Mouse (Mus musculus): ENCODE data around the gene Smarca2.
A peak's percentile ranks its signal among the peaks of the same experiment; 100 is the strongest.
"Not testable (repeated sequence)": the region's sequence is repeated elsewhere in the genome, so short reads cannot be mapped to it uniquely, and the experiment has no call there.

Gene Smarca2

DNA sequence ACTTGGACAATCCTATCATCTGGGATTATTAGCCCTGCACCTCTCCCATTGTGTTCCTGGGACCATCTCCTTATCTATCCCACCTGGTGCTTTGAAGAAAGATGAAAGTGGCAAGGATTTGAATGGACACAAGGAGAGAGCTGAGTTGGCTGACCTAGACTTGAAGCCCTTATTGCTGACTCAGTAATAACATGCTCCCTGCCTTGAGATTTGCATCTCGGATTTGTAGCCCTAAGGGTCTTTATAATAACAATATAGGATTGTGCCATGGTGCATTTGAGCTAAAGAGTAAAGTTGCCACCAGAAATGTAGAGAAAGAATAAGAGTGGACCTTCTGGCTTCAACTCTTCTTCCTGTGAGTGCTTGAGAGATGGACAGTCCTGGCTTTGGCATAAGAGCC, 11.4 kb downstream of the Smarca2 start:
- no peak for DNase-seq (ENCODE audit: low spot score in 2 of 2)

DNA sequence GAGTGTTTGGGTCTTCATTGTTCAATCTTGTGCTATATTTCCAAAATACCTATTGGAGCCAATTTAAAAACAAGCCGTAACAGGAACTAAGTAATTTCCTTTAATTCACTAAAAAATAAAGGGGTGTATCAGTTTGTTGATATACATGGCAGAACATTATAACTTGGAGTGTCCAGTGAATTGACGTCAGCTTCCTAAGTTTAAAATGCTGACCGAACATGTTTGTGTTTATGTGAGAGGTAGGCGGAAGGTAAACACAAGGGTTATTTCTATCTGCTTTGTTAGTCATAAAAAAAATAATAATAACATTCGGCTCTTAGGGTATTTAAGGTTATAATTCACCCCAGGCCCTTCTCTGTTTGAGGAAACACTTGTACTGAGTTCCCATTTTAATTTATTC, 12.4 kb downstream of the Smarca2 start:
- no peak for DNase-seq (ENCODE audit: low spot score in 2 of 2)

DNA sequence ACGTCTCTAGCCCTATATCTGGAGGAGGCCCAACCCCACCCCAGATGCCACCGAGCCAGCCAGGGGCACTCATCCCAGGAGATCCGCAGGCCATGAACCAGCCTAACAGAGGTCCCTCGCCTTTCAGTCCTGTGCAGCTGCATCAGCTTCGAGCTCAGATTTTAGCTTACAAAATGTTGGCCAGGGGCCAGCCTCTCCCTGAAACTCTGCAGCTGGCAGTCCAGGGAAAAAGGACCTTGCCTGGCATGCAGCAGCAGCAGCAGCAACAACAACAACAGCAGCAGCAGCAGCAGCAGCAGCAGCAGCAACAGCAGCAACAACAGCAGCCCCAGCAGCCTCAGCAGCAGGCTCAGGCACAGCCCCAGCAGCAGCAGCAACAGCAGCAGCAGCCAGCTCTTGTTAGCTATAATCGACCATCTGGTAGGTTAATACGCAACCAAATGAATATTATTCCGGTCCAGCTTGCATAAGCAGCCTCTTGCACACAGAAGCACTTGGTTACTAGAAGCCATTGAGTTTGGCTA, 25.9 kb downstream of the Smarca2 start:
- DNase-seq (ENCODE audit: low spot score in 2 of 2): no peak

DNA sequence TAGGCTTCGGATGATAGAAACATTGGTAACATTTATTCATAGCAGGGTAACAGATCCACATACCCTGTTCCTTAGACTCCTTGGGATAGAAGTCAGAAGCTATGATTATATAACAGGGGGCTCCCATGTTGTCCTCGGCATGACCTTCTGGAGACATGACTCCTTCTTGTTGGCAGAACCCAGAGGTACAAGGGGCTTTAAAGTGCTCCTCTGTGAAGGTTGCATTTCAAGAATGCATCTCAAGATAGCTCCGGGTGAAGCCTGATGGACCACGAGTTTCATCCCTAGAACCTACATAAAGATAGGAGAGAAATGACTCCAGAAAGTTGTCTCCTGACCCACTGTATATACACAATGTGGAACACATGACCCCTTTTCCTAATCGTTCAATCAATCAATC, 27.4 kb downstream of the Smarca2 start:
- no peak for DNase-seq (ENCODE audit: low spot score in 2 of 2)

DNA sequence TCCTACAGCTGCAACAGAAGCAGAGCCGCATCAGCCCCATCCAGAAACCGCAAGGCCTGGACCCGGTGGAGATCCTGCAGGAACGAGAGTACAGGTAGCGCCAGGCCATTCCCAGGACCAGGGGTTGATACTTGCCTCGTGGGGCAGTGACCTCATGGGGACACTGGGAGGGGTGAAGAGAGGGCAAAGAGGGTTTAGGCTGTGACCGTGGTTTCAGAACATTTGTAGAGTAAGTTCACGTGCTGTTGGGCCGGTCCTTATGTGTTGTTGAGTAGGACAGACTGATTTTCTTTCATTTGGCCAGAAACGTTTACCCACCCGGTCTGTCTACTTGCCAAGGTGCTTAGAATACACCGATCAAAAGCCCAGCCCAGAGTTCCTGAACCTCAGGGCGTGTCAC, 35.7 kb downstream of the Smarca2 start:
- DNase-seq (ENCODE audit: low spot score in 2 of 2): no peak

DNA sequence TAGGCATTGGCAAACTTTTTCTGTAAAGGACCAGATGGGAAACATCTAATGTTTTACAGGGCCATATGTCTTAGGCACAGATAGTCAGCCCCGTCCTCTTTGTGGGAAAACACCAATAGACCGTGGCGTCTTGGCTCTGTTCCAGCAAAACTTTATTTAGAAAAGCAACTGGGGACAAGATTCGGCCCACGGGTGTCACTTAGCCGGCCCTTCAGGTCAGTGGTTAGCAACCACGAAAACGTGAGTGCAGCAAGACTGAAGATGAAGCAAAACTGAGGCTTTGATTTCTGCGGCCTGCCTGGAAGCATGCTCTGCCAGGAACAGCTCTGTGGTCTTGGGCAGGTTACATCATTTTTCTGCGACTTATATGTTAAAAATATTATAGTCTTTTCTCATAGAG, 36.4 kb downstream of the Smarca2 start:
- no peak for DNase-seq (ENCODE audit: low spot score in 2 of 2)

DNA sequence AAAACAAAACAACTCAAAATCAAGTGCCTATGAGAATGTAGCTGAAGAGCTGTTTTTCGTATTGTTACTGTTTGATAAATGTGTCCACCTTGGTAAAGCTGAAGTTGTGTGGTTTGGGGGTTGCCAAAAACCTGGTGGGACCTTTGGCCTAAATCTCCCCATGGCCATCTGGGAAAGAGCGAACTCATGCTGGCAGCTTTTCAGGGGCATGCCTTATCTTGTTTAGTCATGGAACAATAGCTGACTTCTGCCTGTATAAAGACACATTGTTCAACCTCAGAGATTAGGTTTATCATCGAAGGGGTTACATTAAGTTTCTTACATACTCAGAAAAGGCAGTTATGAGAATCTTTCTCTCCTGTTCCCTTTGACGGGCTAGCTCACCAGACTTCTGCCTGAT, 38.2 kb downstream of the Smarca2 start:
- no peak for DNase-seq (ENCODE audit: low spot score in 2 of 2)

DNA sequence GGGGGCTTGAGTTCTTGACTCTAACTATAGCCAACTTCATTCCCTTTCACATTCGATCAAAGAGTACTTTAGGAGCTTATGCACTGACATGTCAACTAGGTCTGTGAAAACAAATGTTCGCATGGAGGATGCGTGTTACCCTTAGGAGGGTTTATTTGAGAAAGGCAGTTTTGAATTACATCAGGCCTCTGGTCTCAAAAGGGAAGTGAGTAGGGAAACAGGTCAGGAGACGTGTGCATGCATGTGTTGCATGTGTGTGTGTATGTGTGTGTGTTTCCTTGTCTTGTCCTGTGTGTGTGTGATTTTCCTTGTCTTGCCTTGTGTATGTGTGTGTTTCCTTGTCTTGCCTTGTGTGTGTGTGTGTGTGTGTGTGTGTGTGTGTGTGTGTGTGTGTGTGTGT, 39.1 kb downstream of the Smarca2 start:
- peak in 1 of 2 experiments; percentile 10 for DNase-seq (ENCODE audit: low spot score in 2 of 2)

DNA sequence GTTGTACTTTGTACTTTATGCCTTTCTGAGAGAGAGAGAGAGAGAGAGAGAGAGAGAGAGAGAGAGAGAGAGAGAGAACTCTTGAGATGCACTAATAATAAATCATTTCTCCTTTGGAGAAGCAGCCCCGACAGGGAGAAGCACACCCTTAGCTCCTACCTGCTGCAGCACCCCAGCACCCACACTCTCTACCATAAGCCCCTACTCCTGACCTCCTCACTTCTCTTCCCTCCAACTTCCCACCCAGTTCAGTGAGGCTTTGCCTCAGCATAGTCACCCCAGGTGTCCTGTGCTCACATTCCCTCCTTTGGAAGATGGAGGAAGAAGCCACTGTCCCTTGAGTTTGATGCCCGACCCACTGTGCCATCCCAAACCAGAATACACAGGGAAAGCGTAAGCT, 40.2 kb downstream of the Smarca2 start:
- DNase-seq (ENCODE audit: low spot score in 2 of 2): no peak

DNA sequence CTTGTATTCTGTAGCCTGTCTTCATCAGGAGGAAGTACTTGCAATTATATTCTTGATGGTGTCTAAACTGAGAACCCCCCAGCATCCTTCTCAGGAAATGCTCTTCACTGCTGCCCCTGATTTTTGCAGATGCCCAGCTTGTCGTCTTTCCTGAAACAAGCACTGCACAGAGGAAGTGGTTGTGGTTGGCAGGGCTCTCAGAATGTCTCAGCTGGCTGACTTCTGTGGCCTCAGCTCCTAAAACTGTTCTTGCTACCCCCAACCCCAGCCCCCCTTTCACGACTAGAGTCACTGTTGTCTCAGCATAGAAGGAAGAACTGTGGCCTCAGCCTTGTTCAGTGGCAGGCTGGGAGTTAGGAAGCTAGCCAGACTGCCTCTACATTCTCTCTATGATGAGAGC, 41.3 kb downstream of the Smarca2 start:
- peak; percentile 81 to 82 for DNase-seq (ENCODE audit: low spot score in 2 of 2)

DNA sequence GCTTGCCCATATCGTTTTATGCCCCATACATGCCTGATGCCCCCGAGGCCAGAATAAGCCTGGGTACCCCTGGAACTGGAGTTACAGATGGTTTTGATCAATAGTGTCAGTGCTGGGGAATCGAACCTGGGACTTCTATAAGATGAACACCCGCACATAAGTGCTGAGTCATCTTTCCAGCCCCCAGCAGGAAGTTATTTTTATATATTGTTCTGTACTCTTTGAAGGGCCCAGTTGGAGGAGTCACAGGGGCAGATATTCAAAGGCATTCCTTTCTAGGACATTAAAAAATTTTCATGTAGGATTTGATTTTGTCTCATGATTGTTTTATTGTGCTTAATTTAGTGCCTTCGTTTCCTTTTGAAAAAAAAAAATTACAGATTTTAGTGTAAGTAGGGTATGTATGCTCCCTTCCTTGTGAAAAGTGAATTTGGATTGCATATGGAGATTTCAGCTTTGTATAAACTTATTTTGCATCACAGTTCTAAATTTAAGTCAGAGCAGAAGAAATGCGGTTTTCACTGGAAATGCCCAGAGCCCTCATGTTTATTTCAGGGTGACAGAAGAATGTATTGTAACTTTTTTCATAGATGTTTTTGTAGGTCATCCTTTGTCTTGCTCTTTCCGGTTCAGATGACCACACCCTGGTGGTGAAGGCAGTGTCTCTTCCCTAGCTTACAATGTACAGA, 45.9 kb downstream of the Smarca2 start:
- no peak for DNase-seq (ENCODE audit: low spot score in 2 of 2)

DNA sequence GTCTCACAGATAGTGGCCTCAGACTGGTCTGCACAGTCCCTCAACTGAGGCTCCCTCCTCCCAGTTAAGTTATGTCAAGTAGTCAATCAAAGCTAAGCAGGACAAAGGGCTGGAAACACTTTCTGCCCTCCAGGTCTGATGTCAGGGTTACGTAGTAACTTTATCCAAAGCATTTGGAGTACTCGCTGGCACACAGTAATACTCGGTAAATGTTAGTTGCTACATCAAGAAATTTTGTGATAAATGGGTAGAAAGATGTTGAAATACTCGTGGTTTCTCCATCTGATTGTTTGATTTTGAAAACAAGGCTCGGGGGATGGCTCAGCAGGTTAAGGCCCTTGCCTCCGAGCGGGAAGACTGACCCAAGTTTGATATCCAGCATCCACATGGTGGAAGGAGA, 53.5 kb downstream of the Smarca2 start:
- DNase-seq (ENCODE audit: low spot score in 2 of 2): no peak

DNA sequence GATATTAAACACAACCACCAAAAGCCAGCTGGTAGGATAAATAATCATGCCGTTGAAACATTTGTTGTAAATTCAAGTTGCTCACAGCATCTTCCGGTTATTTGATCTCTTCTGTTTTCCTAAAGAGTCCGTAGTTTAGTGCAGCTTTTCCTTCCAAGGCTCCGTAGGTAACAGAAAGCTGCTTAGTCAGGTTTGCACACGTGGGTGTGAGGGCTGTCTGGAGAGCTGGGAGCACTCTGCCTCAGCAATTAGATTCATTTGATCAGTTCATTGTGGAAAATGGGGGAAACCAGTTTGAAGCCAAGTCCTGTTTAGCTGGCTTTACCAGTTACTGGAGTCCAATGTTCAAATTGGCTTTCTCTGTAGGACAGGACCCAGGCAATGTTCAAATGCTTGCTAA, 55.1 kb downstream of the Smarca2 start:
- no peak for DNase-seq (ENCODE audit: low spot score in 2 of 2)

DNA sequence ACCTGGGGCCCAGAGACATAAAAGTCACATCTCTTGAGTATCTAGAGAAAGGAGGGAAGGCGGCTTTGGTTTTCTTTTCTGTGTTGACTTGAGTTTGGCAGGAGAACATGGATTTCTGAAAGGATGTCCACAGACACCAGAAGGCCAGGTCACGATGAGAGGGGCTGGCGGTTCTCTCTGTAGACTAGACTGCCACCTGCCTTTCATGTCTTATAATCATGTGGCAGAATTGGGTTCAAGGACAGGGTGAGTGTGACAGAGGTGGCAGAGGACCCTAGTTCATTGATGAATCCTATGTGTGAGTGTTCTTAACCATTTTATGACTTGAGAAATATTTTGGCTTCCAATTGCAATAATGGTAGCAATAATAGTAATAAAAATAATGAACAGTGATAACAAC, 56.3 kb downstream of the Smarca2 start:
- no peak for DNase-seq (ENCODE audit: low spot score in 2 of 2)

DNA sequence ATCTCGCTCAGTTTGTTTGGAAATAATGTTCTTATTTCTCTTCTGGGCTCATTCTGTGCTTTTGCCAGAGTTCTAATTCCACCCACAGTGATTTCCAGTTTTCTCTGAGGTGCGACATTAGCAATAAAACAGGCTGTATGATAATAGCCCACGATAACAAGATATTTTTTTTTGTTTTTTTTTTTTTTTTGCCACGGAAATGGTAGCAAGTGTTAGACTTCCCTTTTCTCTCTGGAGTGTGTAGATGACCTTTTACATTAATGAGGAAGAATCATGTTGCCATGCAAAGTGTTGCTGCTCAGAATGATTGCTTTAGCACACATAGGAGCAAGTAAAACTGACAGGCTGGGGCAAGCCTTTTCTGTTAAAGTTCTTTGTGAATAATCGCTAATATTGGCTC, 61.5 kb downstream of the Smarca2 start:
- peak in 1 of 2 experiments; percentile 34 for DNase-seq (ENCODE audit: low spot score in 2 of 2)

DNA sequence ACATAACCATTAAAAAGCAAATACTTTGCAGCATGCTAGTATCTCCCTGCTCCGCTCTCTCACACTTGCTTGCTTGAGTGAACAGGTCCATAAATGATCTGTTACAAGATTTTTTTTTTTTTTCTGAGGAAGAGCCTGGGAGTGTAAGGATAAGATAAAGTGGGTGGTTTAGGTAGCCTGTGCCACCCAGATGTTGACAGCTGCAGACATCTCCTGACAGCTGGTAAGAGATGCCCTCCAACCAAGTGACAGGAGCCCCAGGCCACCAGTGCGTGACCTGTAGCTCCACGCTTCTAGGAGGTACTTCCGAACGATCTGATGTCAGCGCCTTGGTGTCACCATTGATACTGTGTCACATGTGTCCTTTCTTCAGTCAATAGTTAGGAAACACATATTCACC, 65.2 kb downstream of the Smarca2 start:
- no peak for DNase-seq (ENCODE audit: low spot score in 2 of 2)

DNA sequence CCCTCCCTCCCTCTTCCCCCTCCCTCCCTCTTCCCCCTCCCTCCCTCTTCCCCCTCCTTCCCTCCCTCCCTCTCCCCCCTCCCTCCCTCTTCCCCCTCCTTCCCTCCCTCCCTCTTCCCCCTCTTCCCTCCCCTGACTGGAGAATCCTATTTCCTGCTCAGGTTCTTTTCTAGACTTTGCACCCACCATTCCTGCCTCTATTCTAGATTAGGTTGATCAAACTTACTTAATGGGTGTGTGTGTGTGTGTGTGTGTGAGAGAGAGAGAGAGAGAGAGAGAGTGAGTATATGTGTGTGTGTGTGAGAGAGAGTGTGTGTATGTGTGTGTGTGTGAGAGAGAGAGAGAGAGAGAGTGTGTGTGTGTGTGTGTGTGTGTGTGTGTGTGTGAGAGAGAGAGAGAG, 66.6 kb downstream of the Smarca2 start:
- not testable (repeated sequence) for DNase-seq (ENCODE audit: low spot score in 2 of 2)

DNA sequence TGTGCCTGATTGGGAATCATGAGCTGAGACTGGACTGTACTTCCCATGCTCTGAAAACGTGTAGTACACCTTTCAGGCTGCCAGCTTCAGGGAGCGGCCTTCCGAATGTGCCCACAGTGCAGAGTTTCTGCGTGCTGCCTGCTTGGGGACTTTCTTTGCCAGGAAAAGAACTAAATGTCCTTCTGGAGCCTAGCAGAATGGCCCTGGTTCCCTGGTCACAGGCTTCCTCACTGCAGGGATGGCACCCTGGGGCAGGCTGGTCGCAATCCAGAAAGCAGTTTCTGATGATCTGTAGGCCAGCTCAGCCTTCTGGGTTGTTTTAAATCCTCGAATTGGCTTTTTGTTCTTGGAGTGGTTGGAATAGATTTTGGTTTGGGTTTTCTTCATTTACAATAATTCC, 71.1 kb downstream of the Smarca2 start:
- no peak for DNase-seq (ENCODE audit: low spot score in 2 of 2)

DNA sequence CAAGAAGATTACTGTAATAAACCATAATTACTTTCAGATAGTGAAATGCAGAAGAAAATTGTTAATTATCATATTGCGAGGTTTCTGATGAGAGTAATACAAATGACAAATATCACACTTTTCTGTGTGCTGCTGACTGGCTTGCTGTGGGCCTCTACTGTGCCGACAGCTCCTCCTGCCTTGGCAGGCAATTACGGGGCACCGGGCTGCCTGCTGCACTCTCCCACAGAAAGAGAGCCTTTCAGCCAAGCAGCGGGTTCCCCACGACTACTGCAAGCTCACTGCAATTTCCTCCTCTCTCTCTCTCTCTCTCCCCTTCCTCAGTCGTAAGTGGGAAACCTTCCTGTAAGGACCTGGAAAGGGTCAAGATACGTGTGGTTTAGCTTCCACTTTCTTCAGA, 73.7 kb downstream of the Smarca2 start:
- no peak for DNase-seq (ENCODE audit: low spot score in 2 of 2)

DNA sequence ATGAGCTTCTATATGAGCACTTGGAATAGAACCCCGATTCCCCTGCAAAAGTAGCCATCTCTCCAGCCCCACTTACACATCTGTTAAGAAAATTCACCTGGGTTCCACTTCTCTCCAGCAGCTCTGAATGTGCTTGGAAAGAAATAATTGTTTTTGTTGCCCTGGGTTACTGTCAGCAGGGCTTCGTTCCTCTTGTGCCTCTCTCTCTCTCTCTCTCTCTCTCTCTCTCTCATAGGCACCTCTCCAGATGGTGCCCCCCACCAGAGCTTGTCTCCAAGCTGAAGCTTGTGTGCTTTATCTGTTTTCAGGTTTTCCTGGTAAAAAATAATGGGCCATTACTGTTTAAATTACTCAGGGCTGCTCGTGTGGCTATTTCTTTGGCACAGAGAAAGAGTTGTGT, 74.8 kb downstream of the Smarca2 start:
- no peak for DNase-seq (ENCODE audit: low spot score in 2 of 2)

DNA sequence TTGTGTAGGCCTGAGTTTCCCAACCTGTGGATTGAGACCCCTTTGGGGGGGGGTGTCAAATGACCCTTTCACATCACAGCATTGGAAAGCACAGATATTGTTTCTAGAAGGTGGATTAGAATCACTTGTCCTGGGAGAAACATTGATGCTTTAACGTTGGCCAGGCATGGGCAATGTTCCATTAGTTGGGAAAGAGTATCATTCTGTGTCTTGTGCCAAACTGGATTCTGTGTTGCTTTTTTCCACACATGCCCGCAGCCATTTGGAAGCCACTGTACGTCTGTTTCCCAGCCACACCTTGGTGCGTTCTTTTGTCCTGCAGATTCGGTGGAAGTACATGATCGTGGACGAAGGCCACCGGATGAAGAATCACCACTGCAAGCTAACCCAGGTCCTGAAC, 76.7 kb downstream of the Smarca2 start:
- DNase-seq (ENCODE audit: low spot score in 2 of 2): no peak

DNA sequence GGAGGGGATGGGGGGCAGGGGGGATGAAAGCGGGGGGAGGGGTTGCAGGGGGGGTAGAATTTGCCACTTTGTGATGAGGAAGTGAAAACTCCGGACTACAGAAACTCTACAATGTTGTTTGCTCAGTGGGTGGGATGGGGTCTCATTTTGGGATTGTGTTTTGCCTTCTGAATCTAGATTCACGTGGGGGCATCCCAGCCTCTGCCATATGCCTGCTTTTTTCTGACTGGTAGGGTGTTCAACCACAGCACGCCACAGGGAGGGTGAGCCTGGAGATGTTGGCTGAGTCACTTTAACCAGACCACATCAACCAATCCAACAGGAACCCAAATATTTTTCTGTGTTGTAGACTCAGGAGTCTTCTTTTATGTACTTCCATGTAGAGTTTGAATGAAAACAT, 77.3 kb downstream of the Smarca2 start:
- DNase-seq (ENCODE audit: low spot score in 2 of 2): no peak

DNA sequence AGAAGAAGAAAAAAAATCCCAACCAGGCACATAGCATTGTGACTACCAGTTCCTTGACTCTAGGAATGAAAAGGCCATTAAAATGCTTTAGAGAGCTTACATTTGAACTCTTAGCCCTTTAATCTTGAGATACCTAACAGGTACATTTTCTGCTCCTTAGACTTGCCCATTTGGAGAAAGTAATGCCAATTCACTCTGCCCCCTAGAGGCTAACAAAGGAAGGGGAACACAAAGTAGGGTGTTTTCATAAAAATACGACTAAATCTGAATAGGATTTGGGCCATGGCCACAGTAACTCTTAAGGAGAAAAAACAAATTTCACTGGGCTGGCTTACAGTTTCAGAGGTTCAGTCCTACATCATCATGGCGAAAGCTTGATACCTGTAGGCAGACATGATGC, 77.9 kb downstream of the Smarca2 start:
- no peak for DNase-seq (ENCODE audit: low spot score in 2 of 2)

DNA sequence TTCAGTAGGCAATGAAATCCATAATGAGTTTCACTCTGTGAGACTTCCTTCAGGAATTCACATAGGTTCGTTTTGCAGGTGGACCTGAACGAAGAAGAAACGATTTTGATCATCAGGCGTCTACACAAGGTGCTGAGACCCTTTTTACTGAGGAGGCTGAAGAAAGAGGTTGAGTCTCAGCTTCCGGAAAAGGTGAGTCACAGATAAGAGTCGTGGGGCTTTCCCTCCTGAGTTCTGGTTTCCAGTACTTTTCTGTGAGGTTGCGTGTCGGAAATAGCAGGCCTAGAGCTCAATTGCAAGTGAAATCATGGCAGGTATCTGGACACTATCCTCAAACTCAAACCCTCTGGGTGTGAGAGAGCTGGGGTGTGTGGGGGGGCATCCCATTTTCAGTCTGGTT, 78.9 kb downstream of the Smarca2 start:
- DNase-seq (ENCODE audit: low spot score in 2 of 2): no peak

Data from spleen, postnatal 36 days (tissue).